Mouse (Mus musculus) liver, postnatal 0 days (tissue): ENCODE results near the gene Hmgb3.

Experiments
- CTCF ChIP-seq: sonication (generic); IDR thresholded peaks from 2 replicates; pipeline ENCODE4 v1.5.1; 2016; ENCODE audit warnings: antibody characterized with exemption, low read depth
- EP300 ChIP-seq: IDR thresholded peaks from 2 replicates; pipeline ENCODE4 v1.6.1; 2016; ENCODE audit warnings: antibody characterized with exemption, low read depth, mild to moderate bottlenecking

DNA sequence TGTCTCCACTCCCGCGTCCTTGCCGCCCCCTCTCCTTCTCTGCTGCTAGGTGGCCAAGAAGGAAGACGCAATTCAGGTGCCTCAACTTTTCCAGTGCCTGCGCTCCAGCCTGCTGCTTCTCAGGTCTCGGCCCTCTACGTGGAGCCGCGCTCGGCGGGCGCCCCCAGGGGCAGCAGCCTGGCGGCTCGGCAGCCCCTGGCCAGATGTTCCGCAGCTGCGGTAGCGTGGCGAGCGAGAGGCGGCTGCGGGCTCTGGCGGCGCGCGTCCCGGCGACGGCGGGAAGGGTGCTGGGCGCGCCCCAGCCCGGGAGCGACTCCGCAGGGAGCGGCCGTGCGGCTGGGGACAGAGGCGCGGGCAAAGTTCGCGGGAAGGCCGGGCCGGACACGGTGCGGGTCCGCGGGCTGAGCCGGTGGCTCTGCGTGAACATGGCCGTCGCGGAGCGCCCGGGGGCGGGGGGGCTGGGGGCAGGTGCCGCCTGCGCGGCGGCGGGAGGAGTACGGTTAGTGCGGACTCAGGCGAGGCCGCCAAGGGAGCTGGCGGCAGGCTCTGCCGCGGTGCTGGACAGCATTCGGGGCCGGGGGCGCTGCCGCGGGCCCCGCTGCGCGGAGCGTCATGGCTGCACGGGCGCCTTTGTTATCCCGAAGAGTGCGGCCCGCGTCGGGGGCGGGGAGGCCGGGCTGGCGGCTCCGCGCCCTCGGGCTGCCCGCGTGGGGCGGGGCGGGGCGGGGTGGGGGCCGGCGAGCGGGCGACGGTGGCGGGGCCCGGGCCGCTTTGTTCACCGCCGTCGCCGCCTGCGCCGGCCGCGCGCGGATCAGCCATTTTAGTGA, 610 bp downstream of the Hmgb3 start:
- TF ChIP-seq EP300 (no peak), CTCF (no peak)
